In the genomic region with DNA sequence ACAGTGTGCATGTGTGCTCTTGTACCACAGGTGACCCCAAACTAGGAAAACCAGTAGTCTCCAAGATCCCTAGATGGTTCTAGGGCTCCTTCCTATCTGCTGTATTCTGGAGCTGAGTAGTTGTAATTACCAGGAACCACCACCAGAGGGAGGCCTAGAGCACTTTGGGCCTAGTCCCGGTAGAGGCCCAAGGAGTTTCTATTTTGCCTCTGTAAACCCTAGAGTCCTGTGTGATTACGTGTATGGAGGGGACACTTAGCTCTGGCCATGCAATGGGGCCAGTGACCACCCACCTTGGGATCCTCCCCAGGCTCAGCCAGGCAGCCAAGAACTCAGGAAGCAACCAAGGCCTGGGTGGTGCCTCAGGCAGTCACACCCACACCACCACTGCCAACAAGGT, we compare ENCODE assay signal across 8 mouse cellular contexts. TPM values are rescaled to one million over a fixed set of nuclear protein-coding genes. Genes with fewer than 3 reads are reported as not detected.
DNase-seq lines count a peak whose midpoint lies in the region; ATAC-seq and TF ChIP-seq lines count a peak whose summit lies in the region.

No protein-coding gene starts in this region.

- ATAC-seq in liver, embryonic 13.5 days (ENCODE audit: low read depth), result peak; percentile 27; the same call in 1 of the 2 replicates
- peak; percentile 27 for ATAC-seq in stomach, postnatal 0 days (ENCODE audit: low FRiP score, low TSS enrichment)

- WGBS in liver, embryonic 13.5 days (ENCODE audit: insufficient replicate concordance), result 3% methylated on average over 2 of the region's 2 CpGs
- WGBS in stomach, postnatal 0 days, result 2% methylated on average over 2 of the region's 2 CpGs

- peak; percentile 91 for DNase-seq in 3T3-L1 (ENCODE audit: low read depth, low spot score)
- DNase-seq in adipocyte (ENCODE audit: low spot score), result peak; percentile 89
- peak; percentile 88 for DNase-seq in embryo, embryonic 10 days (ENCODE audit: low spot score)
- peak; percentile 56 to 76 for DNase-seq in gastrocnemius, postnatal 36 days
- peak; percentile 74 to 88 for DNase-seq in kidney, adult 8-10 months
- peak; percentile 74 for DNase-seq in liver, embryonic 13.5 days
- DNase-seq in natural killer cell, adult 2 months (ENCODE audit: low spot score in 2 of 2), result peak; percentile 75 to 81
- peak; percentile 84 for DNase-seq in stomach, postnatal 0 days (ENCODE audit: low spot score)

- H3K4me1 ChIP-seq in liver, embryonic 13.5 days (replicated peaks), result peaks cover 44% of the 10 kb centered on the region
- H3K4me1 ChIP-seq in stomach, postnatal 0 days (replicated peaks; ENCODE audit: control insufficient read depth, insufficient read depth), result peaks cover 6% of the 10 kb centered on the region; the same call in 1 of the 2 replicates

- peak overlapping the region; percentile 50; the same call in 1 of the 2 replicates for H3K9ac ChIP-seq in liver, embryonic 13.5 days
- peak overlapping the region; percentile 56; the same call in 1 of the 2 replicates for H3K9ac ChIP-seq in stomach, postnatal 0 days (ENCODE audit: low read length)

- H3K4me3 ChIP-seq in liver, embryonic 13.5 days (replicated peaks), result no peak overlapping the region
- H3K4me3 ChIP-seq in stomach, postnatal 0 days (ENCODE audit: low read depth, low read length), result no peak overlapping the region

- H3K27me3 ChIP-seq in liver, embryonic 13.5 days, result no peaks in the 10 kb centered on the region
- no peaks in the 10 kb centered on the region for H3K27me3 ChIP-seq in stomach, postnatal 0 days (ENCODE audit: control insufficient read depth, insufficient read depth, low read length)

- no peaks in the 10 kb centered on the region for H3K9me3 ChIP-seq in liver, embryonic 13.5 days (replicated peaks)
- H3K9me3 ChIP-seq in stomach, postnatal 0 days (ENCODE audit: control insufficient read depth, low read length), result no peaks in the 10 kb centered on the region

- TF ChIP-seq CTCF in stomach, postnatal 0 days (IDR thresholded peaks at IDR 0.05; ENCODE audit: low read depth), result peak; percentile 93

- TF ChIP-seq EP300 in stomach, postnatal 0 days (optimal IDR thresholded peaks at IDR 0.05), result no peak

- no peak overlapping the region for H3K27ac ChIP-seq in liver, embryonic 13.5 days
- 0 out of 2 replicates have a peak overlapping the region, but pooled peaks have one; percentile 58 for H3K27ac ChIP-seq in stomach, postnatal 0 days (replicated peaks)

- intact Hi-C loops in gastrocnemius, postnatal 36 days (cut with DNase I), result loop anchor here (5.0 kb wide), 1 partner anchor 39 kb away; no protein-coding TSS in a partner anchor

- H3K4me2 ChIP-seq in liver, embryonic 13.5 days, result peak overlapping the region; percentile 33
- H3K4me2 ChIP-seq in stomach, postnatal 0 days (replicated peaks; ENCODE audit: low read depth), result no peak overlapping the region

- H3K36me3 ChIP-seq in liver, embryonic 13.5 days, result peaks cover 66% of the 10 kb centered on the region
- H3K36me3 ChIP-seq in stomach, postnatal 0 days (ENCODE audit: control insufficient read depth, insufficient read depth, low read length), result peaks cover 18% of the 10 kb centered on the region

RNA-seq across cellular contexts. Expression of a gene that starts 3.7 kb away (rescaled TPM):
- 1 to 10 TPM; 2.0 to 2.1 TPM for total RNA-seq in gastrocnemius, postnatal 36 days (2021)
- 17.7 and 22.2 TPM in 2 replicates for polyA plus RNA-seq in liver, embryonic 13.5 days (2015; fragmentation: Nextera tagmentation; extraction: Ambion mirVana)
- polyA plus RNA-seq in stomach, postnatal 0 days (2015; fragmentation: Nextera tagmentation; extraction: Ambion mirVana), result 22.7 and 27.4 TPM in 2 replicates

RNA-seq across cellular contexts. Expression of a gene that starts 3.8 kb away (rescaled TPM):
- not detected for total RNA-seq in gastrocnemius, postnatal 36 days (2021)
- polyA plus RNA-seq in liver, embryonic 13.5 days (2015; fragmentation: Nextera tagmentation; extraction: Ambion mirVana), result 0.15 and 0.16 TPM in 2 replicates
- polyA plus RNA-seq in stomach, postnatal 0 days (2015; fragmentation: Nextera tagmentation; extraction: Ambion mirVana), result 0.27 and 0.28 TPM in 2 replicates

RNA-seq across cellular contexts. Expression of a gene that starts 10.5 kb away (rescaled TPM):
- 1 to 10 TPM; 1.9 to 2.0 TPM for total RNA-seq in gastrocnemius, postnatal 36 days (2021)
- 6.9 and 7.4 TPM in 2 replicates for polyA plus RNA-seq in liver, embryonic 13.5 days (2015; fragmentation: Nextera tagmentation; extraction: Ambion mirVana)
- 4.1 and 4.3 TPM in 2 replicates for polyA plus RNA-seq in stomach, postnatal 0 days (2015; fragmentation: Nextera tagmentation; extraction: Ambion mirVana)

RNA-seq across cellular contexts. Expression of a gene that starts 23.3 kb away (rescaled TPM):
- 100 to 1,000 TPM; 188 to 289 TPM for total RNA-seq in gastrocnemius, postnatal 36 days (2021)
- polyA plus RNA-seq in liver, embryonic 13.5 days (2015; fragmentation: Nextera tagmentation; extraction: Ambion mirVana), result 683 and 710 TPM in 2 replicates
- 1,326 and 1,632 TPM in 2 replicates for polyA plus RNA-seq in stomach, postnatal 0 days (2015; fragmentation: Nextera tagmentation; extraction: Ambion mirVana)

RNA-seq across cellular contexts. Expression of a gene that starts 26.3 kb away (rescaled TPM):
- 10 to 100 TPM; 34.1 to 34.9 TPM for total RNA-seq in gastrocnemius, postnatal 36 days (2021)
- 20.7 and 23.7 TPM in 2 replicates for polyA plus RNA-seq in liver, embryonic 13.5 days (2015; fragmentation: Nextera tagmentation; extraction: Ambion mirVana)
- polyA plus RNA-seq in stomach, postnatal 0 days (2015; fragmentation: Nextera tagmentation; extraction: Ambion mirVana), result 35.6 and 39.3 TPM in 2 replicates
